Mouse (Mus musculus): ENCODE results near the gene Rad9b. TPM values are rescaled to one million over a fixed set of nuclear protein-coding genes. Genes with fewer than 3 reads are reported as not detected.

Rad9b gene
- 6.3 and 7.2 TPM in 2 replicates for polyA plus RNA-seq (2012; rRNA removed)

DNA sequence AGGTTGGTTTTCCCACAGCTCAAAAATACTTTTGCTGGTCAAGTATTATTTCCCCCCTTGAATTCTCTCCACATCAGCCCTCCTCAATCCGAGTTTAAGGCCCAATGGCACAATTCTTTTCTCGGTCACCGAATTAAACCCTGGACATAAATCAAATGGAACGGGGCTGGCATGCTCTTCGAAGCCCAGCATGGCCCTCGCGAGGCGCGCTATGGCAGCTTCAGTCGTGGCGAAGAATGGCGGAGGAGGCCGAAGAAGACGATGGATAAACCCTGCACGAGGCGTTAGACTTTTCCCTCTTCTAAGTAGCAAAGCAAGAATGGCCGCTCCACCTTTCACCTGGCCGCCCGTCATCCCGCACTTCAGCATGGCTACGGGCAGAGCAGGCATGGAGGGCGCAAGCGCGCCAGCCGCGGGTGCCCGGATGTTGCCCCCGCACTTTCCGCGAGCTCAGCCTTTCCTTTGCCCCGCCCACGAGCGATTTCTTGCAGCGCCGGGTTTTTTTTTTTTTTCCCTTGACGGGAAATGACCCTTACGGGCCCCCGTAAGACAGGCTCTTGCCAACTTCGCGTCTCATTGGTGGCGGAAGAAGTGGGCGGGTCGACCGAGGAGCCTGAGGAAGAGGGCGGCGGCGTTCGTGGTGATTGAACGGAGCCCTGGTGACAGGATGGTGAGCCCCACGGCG is at the start of gene Rad9b, which contains the start of gene Vps29:
TSS of gene Rad9b (minus strand) at position 427 of the 685 bp plus-strand sequence.
TSS of gene Vps29 (plus strand) at position 563 of the 685 bp plus-strand sequence.
- H3K27me3 ChIP-seq (ENCODE audit: control insufficient read depth, insufficient read depth, low read length), result no peaks in the 10 kb centered on the region
- DNase-seq, result peak; percentile 98
- peak within 1 kb of the TSS; percentile 78 for H3K4me3 ChIP-seq (ENCODE audit: control insufficient read depth, insufficient read depth, low read length)
- H3K4me1 ChIP-seq (replicated peaks; ENCODE audit: control insufficient read depth, insufficient read depth, low read length), result peaks cover 6% of the 10 kb centered on the region
- no peak within 1 kb of the TSS for H3K27ac ChIP-seq (ENCODE audit: control insufficient read depth, insufficient read depth, low read length)
- TF ChIP-seq POLR2A (IDR thresholded peaks at IDR 0.05; ENCODE audit: control insufficient read depth, extremely low read depth, insufficient read depth, low read length, poor library complexity) (peak; percentile 81), CTCF (IDR thresholded peaks at IDR 0.05; ENCODE audit: borderline replicate concordance, control insufficient read depth, extremely low read depth, insufficient read depth, low read length, poor library complexity) (peak; percentile 63; the same call in 1 of the 2 replicates)
- no peaks in the 10 kb centered on the region for H3K36me3 ChIP-seq (ENCODE audit: control insufficient read depth, insufficient read depth, low read length)
- under 1% methylated on average over 51 of the region's 51 CpGs for WGBS

DNA sequence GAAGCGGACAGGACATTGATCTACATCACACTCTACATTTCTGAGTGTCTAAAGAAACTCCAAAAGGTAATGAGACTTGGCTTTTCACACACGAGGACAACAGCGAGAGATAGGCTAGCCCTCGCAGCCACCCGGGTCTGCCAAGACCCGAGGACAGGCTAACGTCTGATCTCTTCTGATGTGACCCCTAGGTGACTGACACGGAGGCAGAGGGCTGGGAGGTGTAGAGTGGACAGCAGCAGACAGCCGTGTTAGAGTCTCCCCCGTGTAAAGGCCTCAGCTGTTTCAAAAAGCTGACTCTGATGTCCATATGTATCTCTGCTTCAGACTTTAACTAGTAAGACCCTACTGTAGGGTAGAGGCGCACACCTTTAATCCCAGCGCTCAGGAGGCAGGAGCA is 49.3 kb upstream of the Rad9b start:
- WGBS, result 98% methylated on average over 12 of the region's 12 CpGs
- Histone ChIP-seq H3K4me1 (replicated peaks; ENCODE audit: control insufficient read depth, insufficient read depth, low read length) (peaks cover 12% of the 10 kb centered on the region), H3K27me3 (ENCODE audit: control insufficient read depth, insufficient read depth, low read length) (no peaks in the 10 kb centered on the region), H3K4me3 (ENCODE audit: control insufficient read depth, insufficient read depth, low read length) (no peak overlapping the region), H3K36me3 (ENCODE audit: control insufficient read depth, insufficient read depth, low read length) (peaks cover 67% of the 10 kb centered on the region), H3K27ac (ENCODE audit: control insufficient read depth, insufficient read depth, low read length) (no peak overlapping the region)
- DNase-seq, result no peak
- TF ChIP-seq POLR2A (IDR thresholded peaks at IDR 0.05; ENCODE audit: control insufficient read depth, extremely low read depth, insufficient read depth, low read length, poor library complexity) (no peak), CTCF (IDR thresholded peaks at IDR 0.05; ENCODE audit: borderline replicate concordance, control insufficient read depth, extremely low read depth, insufficient read depth, low read length, poor library complexity) (no peak)

DNA sequence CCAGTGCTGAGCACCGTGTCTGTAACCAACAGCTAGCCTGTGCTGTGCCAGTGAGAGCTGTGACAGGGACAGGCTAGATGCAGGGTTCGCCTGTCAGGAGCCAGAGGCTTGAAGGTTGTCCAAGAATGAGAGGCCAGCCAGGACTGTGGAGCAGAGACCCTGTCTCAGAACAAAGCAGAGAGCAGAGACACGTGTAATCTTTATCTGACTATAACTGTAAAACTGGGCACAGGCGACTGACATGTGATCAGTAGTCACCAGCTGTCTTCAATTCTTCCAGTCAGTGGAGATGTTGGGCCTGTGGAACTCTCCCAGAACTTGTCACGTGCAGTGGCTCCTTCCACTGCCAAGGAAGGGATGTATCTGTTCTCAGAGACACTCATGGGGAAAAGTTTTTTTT is 48.7 kb upstream of the Rad9b start:
- 97% methylated on average over 5 of the region's 5 CpGs for WGBS
- Histone ChIP-seq H3K4me1 (replicated peaks; ENCODE audit: control insufficient read depth, insufficient read depth, low read length) (peaks cover 16% of the 10 kb centered on the region), H3K27ac (ENCODE audit: control insufficient read depth, insufficient read depth, low read length) (no peak overlapping the region), H3K4me3 (ENCODE audit: control insufficient read depth, insufficient read depth, low read length) (no peak overlapping the region), H3K27me3 (ENCODE audit: control insufficient read depth, insufficient read depth, low read length) (no peaks in the 10 kb centered on the region), H3K36me3 (ENCODE audit: control insufficient read depth, insufficient read depth, low read length) (peaks cover 70% of the 10 kb centered on the region)
- DNase-seq, result no peak
- TF ChIP-seq CTCF (IDR thresholded peaks at IDR 0.05; ENCODE audit: borderline replicate concordance, control insufficient read depth, extremely low read depth, insufficient read depth, low read length, poor library complexity) (no peak), POLR2A (IDR thresholded peaks at IDR 0.05; ENCODE audit: control insufficient read depth, extremely low read depth, insufficient read depth, low read length, poor library complexity) (no peak)

DNA sequence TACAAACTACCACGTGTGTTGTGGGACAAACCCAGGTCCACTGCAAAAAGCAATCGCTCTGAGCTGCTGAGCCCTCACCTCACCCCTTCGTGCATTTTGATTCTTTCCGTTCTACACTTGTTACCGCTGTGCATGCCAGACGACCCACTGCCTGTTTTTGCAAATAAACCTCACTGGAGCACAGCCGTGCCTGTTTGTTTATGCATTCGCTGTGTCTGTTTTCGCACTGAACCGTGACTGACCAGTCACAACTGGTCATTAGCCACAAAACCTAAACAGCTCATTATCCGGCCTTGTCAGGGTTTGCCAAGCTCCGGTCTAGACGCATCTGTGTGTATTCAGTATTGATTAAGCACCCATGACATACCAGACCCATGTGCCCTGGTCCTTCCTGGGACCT is 48.1 kb upstream of the Rad9b start:
- Histone ChIP-seq H3K27ac (ENCODE audit: control insufficient read depth, insufficient read depth, low read length) (no peak overlapping the region), H3K4me1 (replicated peaks; ENCODE audit: control insufficient read depth, insufficient read depth, low read length) (peaks cover 22% of the 10 kb centered on the region), H3K36me3 (ENCODE audit: control insufficient read depth, insufficient read depth, low read length) (peaks cover 70% of the 10 kb centered on the region), H3K27me3 (ENCODE audit: control insufficient read depth, insufficient read depth, low read length) (no peaks in the 10 kb centered on the region), H3K4me3 (ENCODE audit: control insufficient read depth, insufficient read depth, low read length) (no peak overlapping the region)
- WGBS, result 95% methylated on average over 13 of the region's 13 CpGs
- TF ChIP-seq CTCF (IDR thresholded peaks at IDR 0.05; ENCODE audit: borderline replicate concordance, control insufficient read depth, extremely low read depth, insufficient read depth, low read length, poor library complexity) (no peak), POLR2A (IDR thresholded peaks at IDR 0.05; ENCODE audit: control insufficient read depth, extremely low read depth, insufficient read depth, low read length, poor library complexity) (no peak)
- no peak for DNase-seq

DNA sequence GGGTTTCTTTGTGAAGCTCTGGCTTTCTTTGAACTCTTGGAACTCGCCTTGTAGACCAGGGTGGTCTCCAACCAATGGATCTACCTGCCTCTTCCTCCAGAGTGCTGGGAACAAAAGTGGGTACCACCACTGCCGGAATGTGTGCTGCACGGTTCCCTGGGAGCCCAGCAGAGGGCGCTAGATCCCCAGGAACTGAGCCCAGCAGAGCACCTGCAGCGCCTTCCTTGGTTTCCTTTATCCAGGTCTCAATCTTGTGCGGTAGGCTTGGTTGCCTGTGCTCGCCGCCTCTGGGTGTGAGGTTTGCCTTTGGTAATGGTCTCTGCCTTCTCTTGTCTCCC is 47.2 kb upstream of the Rad9b start:
- no peak overlapping the region; the same call in 1 of the 2 replicates for H3K27ac ChIP-seq (ENCODE audit: control insufficient read depth, insufficient read depth, low read length)
- H3K27me3 ChIP-seq (ENCODE audit: control insufficient read depth, insufficient read depth, low read length), result no peaks in the 10 kb centered on the region
- H3K36me3 ChIP-seq (ENCODE audit: control insufficient read depth, insufficient read depth, low read length), result peaks cover 62% of the 10 kb centered on the region

DNA sequence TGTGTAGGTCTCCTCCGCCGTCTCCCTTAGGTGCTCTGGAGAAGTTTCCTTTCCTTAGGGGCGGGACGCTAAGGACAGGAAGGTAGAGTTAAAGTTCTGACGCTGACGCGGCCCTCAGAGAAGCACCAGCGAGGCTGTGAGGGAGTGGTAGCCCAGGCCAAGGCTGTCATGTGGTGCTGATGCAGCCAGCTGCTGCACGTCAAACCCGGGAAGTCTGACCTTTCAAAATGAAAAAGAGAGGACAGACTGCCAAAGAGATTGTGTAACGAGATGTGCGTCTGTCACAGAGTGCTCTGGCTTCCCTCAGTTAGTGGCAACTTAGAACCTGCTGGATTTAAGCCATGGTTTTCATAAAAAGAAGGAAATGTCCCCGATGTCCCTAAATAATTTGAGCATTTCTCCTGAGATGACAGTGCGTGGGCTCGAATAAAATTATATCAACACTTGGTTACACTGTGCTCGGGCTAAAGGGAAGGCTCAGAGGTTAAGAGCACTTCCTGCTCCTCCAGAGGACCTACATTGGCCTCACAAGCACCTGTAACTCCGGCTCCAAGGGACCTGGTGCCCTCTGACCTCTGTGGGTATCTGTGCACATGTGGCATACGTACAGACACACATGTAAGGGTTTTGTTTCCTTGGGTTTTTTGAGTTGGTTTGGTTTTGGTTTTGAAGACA is 46.7 kb upstream of the Rad9b start:
- H3K36me3 ChIP-seq (ENCODE audit: control insufficient read depth, insufficient read depth, low read length), result peaks cover 57% of the 10 kb centered on the region

More for the DNA sequence above, 47.2 kb upstream of the Rad9b start:
- no peak for TF ChIP-seq POLR2A (IDR thresholded peaks at IDR 0.05; ENCODE audit: control insufficient read depth, extremely low read depth, insufficient read depth, low read length, poor library complexity)
- peak; percentile 97 for TF ChIP-seq CTCF (IDR thresholded peaks at IDR 0.05; ENCODE audit: borderline replicate concordance, control insufficient read depth, extremely low read depth, insufficient read depth, low read length, poor library complexity)
- Histone ChIP-seq H3K4me3 (ENCODE audit: control insufficient read depth, insufficient read depth, low read length) (no peak overlapping the region), H3K4me1 (replicated peaks; ENCODE audit: control insufficient read depth, insufficient read depth, low read length) (peaks cover 29% of the 10 kb centered on the region)
- 6% methylated on average over 8 of the region's 8 CpGs for WGBS
- DNase-seq, result peak; percentile 75

More for the DNA sequence above, 46.7 kb upstream of the Rad9b start:
- H3K4me3 ChIP-seq (ENCODE audit: control insufficient read depth, insufficient read depth, low read length), result no peak overlapping the region
- H3K27me3 ChIP-seq (ENCODE audit: control insufficient read depth, insufficient read depth, low read length), result no peaks in the 10 kb centered on the region
- TF ChIP-seq CTCF (IDR thresholded peaks at IDR 0.05; ENCODE audit: borderline replicate concordance, control insufficient read depth, extremely low read depth, insufficient read depth, low read length, poor library complexity) (no peak), POLR2A (IDR thresholded peaks at IDR 0.05; ENCODE audit: control insufficient read depth, extremely low read depth, insufficient read depth, low read length, poor library complexity) (no peak)
- WGBS, result 67% methylated on average over 18 of the region's 18 CpGs
- DNase-seq, result no peak
- H3K27ac ChIP-seq (ENCODE audit: control insufficient read depth, insufficient read depth, low read length), result peak overlapping the region; percentile 37; the same call in 1 of the 2 replicates
- H3K4me1 ChIP-seq (replicated peaks; ENCODE audit: control insufficient read depth, insufficient read depth, low read length), result peaks cover 29% of the 10 kb centered on the region

Measured in thymus, adult 2 months (tissue).